Mouse (Mus musculus) retina, postnatal 7 days (tissue): ENCODE results near the gene Ptger4.
"Not testable (repeated sequence)": the region's sequence is repeated elsewhere in the genome, so short reads cannot be mapped to it uniquely, and the experiment has no call there.

ENCODE experiments used
- DNase-seq: peaks from one replicate; pipeline ENCODE4 v3.0.0-alpha.2; 2012; ENCODE audit warnings: low read depth, low spot score

Ptger4 gene

GRCm38 (mm10) chr15:5238073-5238472 is 5.9 kb downstream of the Ptger4 start:
- no peak for DNase-seq

- no peak for DNase-seq
Measured at GRCm38 (mm10) chr15:5237012-5237660, 6.9 kb downstream of the Ptger4 start.

- peak; percentile 65 for DNase-seq
Measured at GRCm38 (mm10) chr15:5236538-5236937, 7.4 kb downstream of the Ptger4 start.

GRCm38 (mm10) chr15:5235527-5235926 is 8.5 kb downstream of the Ptger4 start:
- no peak for DNase-seq

GRCm38 (mm10) chr15:5234659-5235058 is 9.3 kb downstream of the Ptger4 start:
- no peak for DNase-seq

GRCm38 (mm10) chr15:5230746-5231145 is 13.2 kb downstream of the Ptger4 start:
- DNase-seq = not testable (repeated sequence)

GRCm38 (mm10) chr15:5220491-5220890 is 23.5 kb downstream of the Ptger4 start:
- DNase-seq = no peak

GRCm38 (mm10) chr15:5209116-5209515 is 34.9 kb downstream of the Ptger4 start:
- no peak for DNase-seq

- no peak for DNase-seq
Measured at GRCm38 (mm10) chr15:5205222-5205621, 38.8 kb downstream of the Ptger4 start.

GRCm38 (mm10) chr15:5196691-5197090 is 47.3 kb downstream of the Ptger4 start:
- DNase-seq = no peak

- no peak for DNase-seq
Measured at GRCm38 (mm10) chr15:5195987-5196514, 47.9 kb downstream of the Ptger4 start.

GRCm38 (mm10) chr15:5194931-5195330 is 49.1 kb downstream of the Ptger4 start:
- no peak for DNase-seq

GRCm38 (mm10) chr15:5194446-5194845 is 49.5 kb downstream of the Ptger4 start:
- DNase-seq = no peak

GRCm38 (mm10) chr15:5193833-5194232 is 50.2 kb downstream of the Ptger4 start:
- DNase-seq = no peak

- no peak for DNase-seq
Measured at GRCm38 (mm10) chr15:5189504-5190093, 54.4 kb downstream of the Ptger4 start.

GRCm38 (mm10) chr15:5188029-5188428 is 56.0 kb downstream of the Ptger4 start:
- DNase-seq = no peak

- DNase-seq = no peak
Measured at GRCm38 (mm10) chr15:5187116-5187515, 56.9 kb downstream of the Ptger4 start.

GRCm38 (mm10) chr15:5186293-5186675 is 57.7 kb downstream of the Ptger4 start:
- no peak for DNase-seq

GRCm38 (mm10) chr15:5185366-5186292 is 58.4 kb downstream of the Ptger4 start, which contains the start of gene Ttc33:
Gene Ttc33, plus strand, starts transcription at chr15:5185525.
- peak; percentile 77 for DNase-seq

GRCm38 (mm10) chr15:5184668-5185330 is 59.2 kb downstream of the Ptger4 start:
- DNase-seq = no peak

GRCm38 (mm10) chr15:5173217-5173820 is 70.7 kb downstream of the Ptger4 start:
- DNase-seq = no peak
